Mouse (Mus musculus) hindbrain, postnatal 0 days (tissue): ENCODE measurements around the gene Plxdc1. TPM values are rescaled to one million over a fixed set of nuclear protein-coding genes. Genes with fewer than 3 reads are reported as not detected.

Source experiments
- ATAC-seq: fragments of 200-750 bp; cut with Nextera tagmentation; 2 replicates; pipeline ENCODE4 v1.8.0; 2017; ENCODE audit warnings: mild to moderate bottlenecking, moderate TSS enrichment, moderate library complexity
- DNase-seq: peaks from one replicate; pipeline ENCODE4 v3.0.0-alpha.2; 2015; ENCODE audit warnings: low spot score
- H3K27ac ChIP-seq: fragments of 300-500 bp; sonication (generic); 2 replicates; pipeline ENCODE4 v1.5.1; 2014; ENCODE audit warnings: mild to moderate bottlenecking
- H3K27me3 ChIP-seq: fragments of 300-500 bp; sonication (generic); 2 replicates; pipeline ENCODE4 v1.6.1; 2014; ENCODE audit warnings: low read length, mixed read lengths; ENCODE audit not compliant: insufficient read depth
- H3K36me3 ChIP-seq: fragments of 300-500 bp; sonication (generic); 2 replicates; pipeline ENCODE4 v1.6.1; 2014; ENCODE audit warnings: low read length, mixed read lengths; ENCODE audit not compliant: insufficient read depth
- H3K4me1 ChIP-seq: fragments of 300-500 bp; sonication (generic); 2 replicates; pipeline ENCODE4 v1.6.1; 2014; ENCODE audit warnings: antibody characterized with exemption, low read length, mixed read lengths; ENCODE audit not compliant: insufficient read depth
- H3K4me2 ChIP-seq: fragments of 300-500 bp; sonication (generic); 2 replicates; pipeline ENCODE4 v1.6.1; 2014; ENCODE audit warnings: low read depth, mild to moderate bottlenecking, low read length, moderate library complexity, mixed read lengths
- H3K4me3 ChIP-seq: fragments of 300-500 bp; sonication (generic); 2 replicates; pipeline ENCODE4 v1.5.1; 2014; ENCODE audit warnings: low read length
- H3K9ac ChIP-seq: fragments of 300-500 bp; sonication (generic); replicated peaks from 2 replicates; pipeline ENCODE4 v1.6.1; 2014; ENCODE audit warnings: mild to moderate bottlenecking, low read length, moderate library complexity, mixed read lengths
- H3K9me3 ChIP-seq: fragments of 300-500 bp; sonication (generic); 2 replicates; pipeline ENCODE4 v1.6.1; 2016; ENCODE audit warnings: low read length, mixed read lengths
- CTCF ChIP-seq: IDR thresholded peaks from 2 replicates; pipeline ENCODE4 v1.5.1; 2016; ENCODE audit warnings: antibody characterized with exemption, control low read depth, low read depth
- WGBS: fragments of 180-500 bp; shearing (Covaris S2); extraction: QIAGEN DNeasy Blood & Tissue Kit; methylation state at CpG from one replicate; pipeline ENCODE4 v1.1.7; 2014; 5-methylcytosine and 5-hydroxymethylcytosine counted together
- polyA plus RNA-seq: library from polyadenylated mRNA; unstranded; fragments of >200 nt; fragmentation: Nextera tagmentation; extraction: Ambion mirVana; gene quantifications from 2 replicates; pipeline ENCODE4 v1.2.1, GENCODE M21; 2015
- total RNA-seq: library from RNA; depleted of rRNA; stranded (reverse); fragments of >200 nt; gene quantifications from 2 replicates; pipeline ENCODE4 v1.2.3, GENCODE M21; 2014

Gene Plxdc1
- total and polyA plus RNA-seq, 2 experiments from 2014 or later = 3.8 to 4.2 TPM

- Histone ChIP-seq H3K4me2 (no peak overlapping the region), H3K9ac (no peak overlapping the region), H3K4me1 (peaks cover 16% of the 10 kb centered on the region), H3K27me3 (no peaks in the 10 kb centered on the region), H3K4me3 (no peak overlapping the region), H3K27ac (no peak overlapping the region), H3K9me3 (no peaks in the 10 kb centered on the region), H3K36me3 (peaks cover 37% of the 10 kb centered on the region; the same call in 1 of the 2 replicates)
- 69% methylated on average over 6 of the region's 6 CpGs for WGBS
- ATAC-seq (no peak), DNase-seq (no peak)
- TF ChIP-seq CTCF = no peak
These were observed 32.0 kb upstream of the Plxdc1 start for GRCm38 (mm10) chr11:98018222-98018621.

DNA sequence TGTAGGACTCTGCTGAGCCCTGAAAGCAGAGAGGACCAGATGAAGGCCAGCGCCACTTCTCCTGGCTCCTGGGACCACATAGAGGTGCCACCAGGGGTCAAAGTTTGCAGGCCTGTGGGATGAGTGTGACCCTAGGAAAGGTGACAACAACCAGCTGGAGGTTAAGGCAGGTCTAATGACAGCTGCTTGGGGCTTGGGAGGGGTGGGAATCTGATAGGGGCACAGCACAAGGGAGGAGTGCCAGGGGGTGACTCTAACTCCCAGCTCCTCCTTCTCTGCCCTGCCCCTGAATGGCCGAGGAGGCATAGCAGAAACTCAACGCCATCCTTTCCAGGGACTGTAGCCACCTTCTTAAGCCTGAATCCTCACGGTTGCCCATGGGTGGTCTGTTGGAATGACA, 30.6 kb upstream of the Plxdc1 start:
- Histone ChIP-seq H3K27me3 (no peaks in the 10 kb centered on the region), H3K9me3 (no peaks in the 10 kb centered on the region), H3K4me1 (peaks cover 12% of the 10 kb centered on the region), H3K36me3 (peaks cover 42% of the 10 kb centered on the region; the same call in 1 of the 2 replicates), H3K4me3 (no peak overlapping the region), H3K27ac (no peak overlapping the region), H3K9ac (no peak overlapping the region), H3K4me2 (no peak overlapping the region)
- ATAC-seq (no peak), DNase-seq (no peak)
- TF ChIP-seq CTCF = no peak
- 84% methylated on average over 4 of the region's 4 CpGs for WGBS

DNA sequence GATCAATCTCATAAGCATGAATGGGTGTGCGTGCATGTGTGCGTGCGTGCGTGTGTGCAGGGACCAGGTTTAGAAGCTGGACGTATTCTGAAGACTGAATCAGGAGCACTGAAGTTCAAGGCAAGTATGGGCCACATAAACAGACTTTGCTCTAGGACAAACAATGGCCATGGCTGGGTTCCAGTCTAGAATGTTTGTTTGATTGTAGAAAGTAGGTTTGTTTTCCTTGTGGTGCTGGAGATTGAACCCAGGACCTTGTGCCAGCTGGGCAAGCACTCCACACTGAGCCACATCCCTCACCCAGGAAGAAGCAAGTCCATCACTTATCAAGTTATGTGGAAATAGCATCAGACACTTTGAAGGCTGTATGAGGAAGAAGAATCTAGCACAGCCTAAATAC, 29.9 kb upstream of the Plxdc1 start:
- Histone ChIP-seq H3K9me3 (no peaks in the 10 kb centered on the region), H3K4me3 (no peak overlapping the region), H3K9ac (no peak overlapping the region), H3K27me3 (no peaks in the 10 kb centered on the region), H3K4me1 (peaks cover 10% of the 10 kb centered on the region), H3K4me2 (no peak overlapping the region), H3K27ac (no peak overlapping the region), H3K36me3 (peaks cover 48% of the 10 kb centered on the region)
- no peak for DNase-seq
- ATAC-seq = no peak
- TF ChIP-seq CTCF = no peak
- WGBS = 91% methylated on average over 5 of the region's 5 CpGs

DNA sequence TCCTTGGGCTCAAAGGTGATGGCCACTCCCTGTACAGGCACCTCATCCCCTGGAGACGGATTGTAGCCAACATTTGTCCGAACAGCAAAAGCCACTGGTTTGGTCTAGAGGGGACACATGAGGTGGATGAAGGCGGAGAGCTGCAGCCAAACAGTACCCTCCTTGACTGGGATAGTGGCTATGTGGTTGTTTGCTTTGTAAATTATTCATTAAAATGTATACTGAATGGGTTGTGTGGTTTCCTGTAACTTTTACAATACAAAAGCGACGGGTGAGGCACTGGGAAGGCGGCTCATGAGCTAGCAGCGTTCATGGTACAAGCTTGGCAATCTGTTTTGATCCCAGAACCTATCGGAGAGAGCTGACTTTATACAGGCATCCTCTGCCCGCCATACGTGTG, 26.6 kb upstream of the Plxdc1 start:
- Histone ChIP-seq H3K4me1 (no peaks in the 10 kb centered on the region), H3K36me3 (peaks cover 67% of the 10 kb centered on the region), H3K9me3 (no peaks in the 10 kb centered on the region), H3K27me3 (no peaks in the 10 kb centered on the region), H3K4me3 (no peak overlapping the region), H3K27ac (no peak overlapping the region), H3K9ac (no peak overlapping the region), H3K4me2 (no peak overlapping the region)
- no peak for ATAC-seq
- 84% methylated on average over 10 of the region's 10 CpGs for WGBS
- no peak for TF ChIP-seq CTCF
- DNase-seq = no peak

- no peak for ATAC-seq
- no peak for DNase-seq
- H3K9ac ChIP-seq = no peak overlapping the region
- no peaks in the 10 kb centered on the region for H3K27me3 ChIP-seq
- H3K4me1 ChIP-seq = no peaks in the 10 kb centered on the region
- H3K4me3 ChIP-seq = no peak overlapping the region
- TF ChIP-seq CTCF = no peak
- H3K27ac ChIP-seq = no peak overlapping the region
- H3K4me2 ChIP-seq = no peak overlapping the region
- peaks cover 61% of the 10 kb centered on the region for H3K36me3 ChIP-seq
- no peaks in the 10 kb centered on the region for H3K9me3 ChIP-seq
- WGBS = 66% methylated on average over 6 of the region's 9 CpGs
These were observed 25.5 kb upstream of the Plxdc1 start for GRCm38 (mm10) chr11:98011716-98012115.

DNA sequence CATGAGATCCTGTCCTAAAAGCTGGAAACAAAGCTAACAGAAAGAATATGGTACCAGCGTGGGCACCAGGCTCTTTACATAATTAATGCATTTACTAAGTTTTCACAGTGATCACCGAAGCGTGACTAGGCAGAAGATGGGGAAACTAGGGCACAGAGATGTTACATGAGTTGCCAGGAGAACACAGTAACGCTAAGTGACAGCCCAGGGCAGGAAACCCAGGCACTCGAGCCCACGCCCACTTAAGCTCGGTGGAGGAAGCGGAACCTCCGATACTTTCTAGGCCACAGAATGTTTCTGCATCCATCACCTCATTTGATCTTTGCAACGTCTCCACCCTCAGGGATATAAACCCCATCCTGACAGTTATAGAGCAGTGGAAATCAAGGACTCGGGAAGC, 21.8 kb upstream of the Plxdc1 start:
- Histone ChIP-seq H3K9me3 (no peaks in the 10 kb centered on the region), H3K4me1 (no peaks in the 10 kb centered on the region), H3K36me3 (peaks cover 46% of the 10 kb centered on the region), H3K4me2 (no peak overlapping the region), H3K27me3 (no peaks in the 10 kb centered on the region), H3K4me3 (no peak overlapping the region), H3K27ac (no peak overlapping the region), H3K9ac (no peak overlapping the region)
- DNase-seq = no peak
- WGBS = 82% methylated on average over 11 of the region's 11 CpGs
- ATAC-seq = no peak
- TF ChIP-seq CTCF = no peak

GRCm38 (mm10) chr11:98005686-98006085, 19.4 kb upstream of the Plxdc1 start:
- DNase-seq = no peak
- Histone ChIP-seq H3K9me3 (no peaks in the 10 kb centered on the region), H3K4me1 (no peaks in the 10 kb centered on the region), H3K36me3 (peaks cover 32% of the 10 kb centered on the region), H3K27me3 (no peaks in the 10 kb centered on the region), H3K4me3 (no peak overlapping the region), H3K27ac (no peak overlapping the region), H3K4me2 (no peak overlapping the region), H3K9ac (no peak overlapping the region)
- WGBS = 82% methylated on average over 10 of the region's 10 CpGs
- no peak for ATAC-seq
- TF ChIP-seq CTCF = no peak

GRCm38 (mm10) chr11:98005076-98005475, 18.8 kb upstream of the Plxdc1 start:
- no peak for TF ChIP-seq CTCF
- Histone ChIP-seq H3K9ac (no peak overlapping the region), H3K27ac (no peak overlapping the region), H3K4me1 (no peaks in the 10 kb centered on the region), H3K4me2 (no peak overlapping the region), H3K9me3 (no peaks in the 10 kb centered on the region), H3K36me3 (peaks cover 31% of the 10 kb centered on the region), H3K4me3 (no peak overlapping the region), H3K27me3 (no peaks in the 10 kb centered on the region)
- WGBS = 62% methylated on average over 13 of the region's 13 CpGs
- DNase-seq (no peak), ATAC-seq (no peak)
